Mouse (Mus musculus): ENCODE results near the gene Pla2g4d.
"Not testable (repeated sequence)": the region's sequence is repeated elsewhere in the genome, so short reads cannot be mapped to it uniquely, and the experiment has no call there.

Pla2g4d gene

DNA sequence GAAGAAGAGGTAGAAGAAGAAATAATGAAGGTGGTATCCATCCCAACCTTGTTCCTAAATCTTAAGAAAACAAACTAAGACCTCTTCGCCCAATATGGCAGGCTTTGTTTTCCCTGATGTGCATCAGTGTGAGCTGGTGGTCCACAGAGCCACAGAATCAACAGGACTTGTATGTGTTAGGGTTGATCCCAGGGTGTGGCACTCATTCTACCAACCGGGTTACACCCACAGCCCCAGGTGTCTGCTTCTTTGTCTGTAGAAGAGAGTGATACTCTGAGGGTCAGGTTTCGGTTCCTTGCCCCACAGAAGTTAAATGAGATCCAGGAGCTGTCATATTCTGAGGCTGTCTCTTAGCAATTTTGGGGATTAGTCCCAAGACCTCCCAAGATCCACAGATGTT is 27.7 kb downstream of the Pla2g4d start:
- DNase-seq (ENCODE audit: low spot score in 2 of 2), result no peak

DNA sequence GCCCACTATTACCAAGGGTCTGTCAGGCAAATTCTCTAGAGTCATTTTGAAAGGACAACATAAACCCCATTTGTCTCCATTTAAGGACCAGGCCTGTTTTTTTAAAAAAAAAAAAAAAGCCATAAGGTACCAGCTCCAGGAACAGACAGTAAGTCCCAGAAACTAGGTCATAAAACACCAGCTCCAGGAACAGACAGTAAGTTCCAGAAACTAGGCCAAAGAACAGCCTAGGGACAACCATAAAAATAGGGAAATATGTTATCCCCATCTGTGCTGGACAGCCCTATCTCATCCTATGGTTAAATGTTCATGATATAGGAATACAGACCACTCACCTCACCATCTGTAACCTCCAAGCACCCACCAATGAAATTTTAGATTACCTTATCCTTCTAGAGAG is 32.7 kb downstream of the Pla2g4d start:
- DNase-seq (ENCODE audit: low spot score in 2 of 2), result no peak

DNA sequence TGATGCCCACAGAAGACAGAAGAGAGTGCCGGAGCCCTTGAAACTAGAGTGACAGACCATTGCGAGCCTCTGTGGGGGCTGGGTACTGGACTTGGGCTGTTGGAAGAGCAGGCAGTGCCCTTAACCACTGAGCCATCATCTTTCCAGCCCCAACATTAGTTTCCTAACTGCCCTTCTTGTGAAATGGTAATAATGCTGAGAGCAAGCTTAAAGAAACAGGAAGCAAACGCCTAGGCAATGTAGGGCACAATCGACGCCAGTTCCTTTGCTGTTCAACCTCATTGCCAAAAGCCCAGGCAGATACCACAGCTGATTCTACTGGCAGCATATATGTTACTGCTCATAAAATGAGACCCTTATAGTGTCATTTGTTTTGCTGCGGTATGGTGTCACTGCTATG is 36.4 kb downstream of the Pla2g4d start:
- DNase-seq (ENCODE audit: low spot score in 2 of 2), result no peak

DNA sequence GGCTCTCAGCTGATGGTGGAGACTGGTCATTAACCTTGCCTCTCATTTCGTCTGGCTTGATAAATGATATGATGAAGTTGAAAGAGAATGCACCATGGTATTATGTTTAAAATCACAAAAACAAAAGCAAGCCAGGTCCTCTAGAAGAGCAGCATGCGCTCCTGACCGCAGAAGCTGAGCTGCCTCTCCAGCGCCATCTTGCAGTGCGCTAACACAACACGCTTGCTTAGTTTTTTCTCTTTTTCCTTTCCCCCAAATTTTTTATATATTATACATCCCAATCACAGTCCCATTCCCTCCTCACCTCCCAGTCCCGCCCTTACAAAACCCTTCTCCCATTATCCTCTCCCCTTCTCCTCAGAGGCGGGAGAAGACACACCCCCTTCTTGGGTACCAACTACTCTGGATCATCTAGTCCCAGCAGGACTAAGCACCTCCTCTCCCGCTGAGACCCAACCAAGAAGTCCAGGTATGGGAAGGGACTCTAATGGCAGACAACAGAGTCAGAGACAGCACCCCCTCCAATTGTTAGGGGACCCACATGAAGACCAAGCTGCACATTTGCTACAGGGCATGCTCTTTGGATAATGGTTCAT is 43.5 kb downstream of the Pla2g4d start:
- no peak for DNase-seq (ENCODE audit: low spot score in 2 of 2)

DNA sequence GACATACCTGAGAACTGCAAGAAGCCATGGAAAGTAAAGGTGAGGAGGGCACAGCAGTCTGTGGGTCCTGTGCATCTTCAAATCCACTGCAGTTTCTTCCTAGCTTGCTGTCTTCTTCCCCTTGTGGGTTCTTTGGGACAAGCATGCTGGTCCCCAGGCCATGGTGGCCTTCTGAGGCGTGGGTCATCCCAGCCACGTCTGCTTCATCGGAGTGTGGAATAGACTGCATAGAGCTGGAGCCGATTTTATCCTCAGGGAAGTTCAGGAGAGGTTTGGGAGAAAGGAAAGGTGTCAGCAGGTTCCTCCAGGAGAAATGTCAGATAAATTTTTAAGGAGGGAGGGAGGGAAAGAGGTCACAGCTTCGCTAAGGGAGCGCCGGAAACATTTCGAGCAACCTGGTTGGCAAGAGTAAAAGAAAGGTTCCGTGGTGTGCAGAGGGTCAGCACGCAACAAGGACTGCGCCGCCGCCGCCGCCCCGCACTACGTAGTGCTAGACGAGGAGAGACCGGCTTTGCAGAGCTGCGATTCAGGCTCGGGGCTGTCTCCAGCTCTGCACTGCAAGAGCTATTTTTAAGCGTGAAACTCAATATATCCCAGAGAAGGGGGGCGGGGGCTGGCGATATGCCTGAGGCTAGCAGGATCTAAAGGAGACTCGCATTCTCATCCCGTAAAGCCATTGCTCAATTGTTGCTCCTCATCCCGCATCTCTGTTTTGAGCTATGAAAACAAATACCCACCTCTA is 44.1 kb downstream of the Pla2g4d start, which contains the start of gene Pla2g4e:
Gene Pla2g4e (minus strand): TSS at position 657 of the 742 bp plus-strand sequence.
- no peak for DNase-seq (ENCODE audit: low spot score in 2 of 2)

DNA sequence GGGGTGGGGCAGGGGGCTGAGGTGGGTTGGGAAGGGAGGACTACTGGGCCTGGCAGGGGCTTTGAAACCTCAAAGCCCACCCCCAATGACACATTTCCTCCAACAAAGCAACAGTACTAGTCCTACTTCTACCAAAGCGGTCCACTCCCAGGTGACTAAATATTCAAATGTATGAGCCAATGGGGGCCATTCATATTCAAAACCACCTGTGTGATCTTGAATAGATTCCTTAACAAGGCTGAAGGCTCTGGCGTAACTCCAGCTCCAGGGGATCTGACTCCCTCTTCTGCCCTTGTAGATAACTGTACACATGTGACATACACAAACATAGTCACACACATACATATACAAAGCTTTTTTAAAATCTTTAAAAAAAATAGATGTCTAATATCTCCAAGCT is 45.0 kb downstream of the Pla2g4d start:
- no peak for DNase-seq (ENCODE audit: low spot score in 2 of 2)

DNA sequence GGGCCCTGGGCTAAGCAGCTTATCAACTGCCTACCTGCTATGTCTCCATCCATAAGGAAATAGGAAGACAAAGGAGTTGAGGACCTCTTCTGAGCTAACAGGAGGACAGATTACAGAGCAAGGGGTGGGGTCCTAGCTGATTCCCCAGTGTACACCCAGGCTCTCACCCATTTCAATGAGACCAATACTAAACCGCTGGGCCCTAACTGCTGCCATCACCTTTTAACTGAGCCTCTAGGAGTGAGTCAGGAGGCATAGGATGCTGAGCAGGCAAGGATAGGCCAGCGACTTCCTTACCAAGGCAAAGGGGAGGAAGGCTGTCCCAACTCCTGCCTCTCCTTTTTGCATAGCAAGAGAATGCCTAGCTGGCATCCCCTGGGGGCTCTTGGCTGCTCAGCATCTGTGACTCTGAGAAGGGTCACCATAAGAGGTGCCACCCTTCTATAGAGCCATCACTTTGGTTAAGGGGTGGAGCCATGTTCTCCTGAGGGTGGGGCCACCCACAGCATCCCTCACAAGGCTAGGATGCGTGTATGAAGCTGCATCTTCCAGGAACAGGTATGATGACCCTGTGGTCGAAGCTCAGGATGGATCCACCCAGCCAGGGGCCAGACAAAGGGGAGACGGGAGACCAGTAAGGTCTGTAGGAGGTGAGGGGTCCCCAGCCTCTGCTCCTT is 46.1 kb downstream of the Pla2g4d start:
- no peak for DNase-seq (ENCODE audit: low spot score in 2 of 2)

DNA sequence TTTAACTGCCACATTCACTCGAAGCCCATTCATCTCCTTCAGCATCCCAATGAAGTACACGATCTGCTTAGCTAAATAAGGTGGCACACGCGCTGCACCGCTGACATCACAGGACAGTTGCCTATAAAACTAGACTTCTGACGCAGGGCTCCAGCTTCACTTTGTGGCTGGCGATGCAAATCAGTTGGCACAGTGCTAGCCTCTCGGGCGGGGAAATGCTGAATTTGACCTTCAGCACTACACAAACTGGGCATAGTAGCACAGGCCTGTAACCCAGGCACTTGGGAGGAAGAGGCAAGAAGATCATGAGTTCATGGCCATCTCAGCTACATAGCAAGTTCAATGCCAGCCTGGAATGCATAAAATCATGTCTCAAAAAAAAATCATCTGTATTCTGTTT is 50.3 kb downstream of the Pla2g4d start:
- DNase-seq (ENCODE audit: low spot score in 2 of 2), result not testable (repeated sequence)

DNA sequence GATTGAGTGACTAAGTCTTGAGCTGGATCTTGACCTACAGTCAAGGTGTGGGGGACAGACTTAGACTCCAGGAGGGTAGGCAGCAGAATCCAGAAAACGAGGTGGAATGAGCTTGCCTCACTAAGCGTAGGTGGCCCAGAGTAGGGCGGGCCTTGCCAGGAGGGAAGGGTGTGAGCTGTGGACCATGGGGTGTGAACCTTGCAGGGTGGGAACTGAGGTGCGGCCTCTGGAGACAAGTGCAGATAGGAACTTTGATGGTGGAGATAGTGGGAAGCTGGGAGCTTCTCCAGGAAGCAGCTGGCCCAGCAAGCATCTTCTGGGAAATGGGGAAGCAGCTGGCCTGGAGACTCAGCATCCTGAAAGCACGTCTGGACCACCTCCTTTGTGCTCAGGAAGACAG is 51.2 kb downstream of the Pla2g4d start:
- DNase-seq (ENCODE audit: low spot score in 2 of 2), result no peak

DNA sequence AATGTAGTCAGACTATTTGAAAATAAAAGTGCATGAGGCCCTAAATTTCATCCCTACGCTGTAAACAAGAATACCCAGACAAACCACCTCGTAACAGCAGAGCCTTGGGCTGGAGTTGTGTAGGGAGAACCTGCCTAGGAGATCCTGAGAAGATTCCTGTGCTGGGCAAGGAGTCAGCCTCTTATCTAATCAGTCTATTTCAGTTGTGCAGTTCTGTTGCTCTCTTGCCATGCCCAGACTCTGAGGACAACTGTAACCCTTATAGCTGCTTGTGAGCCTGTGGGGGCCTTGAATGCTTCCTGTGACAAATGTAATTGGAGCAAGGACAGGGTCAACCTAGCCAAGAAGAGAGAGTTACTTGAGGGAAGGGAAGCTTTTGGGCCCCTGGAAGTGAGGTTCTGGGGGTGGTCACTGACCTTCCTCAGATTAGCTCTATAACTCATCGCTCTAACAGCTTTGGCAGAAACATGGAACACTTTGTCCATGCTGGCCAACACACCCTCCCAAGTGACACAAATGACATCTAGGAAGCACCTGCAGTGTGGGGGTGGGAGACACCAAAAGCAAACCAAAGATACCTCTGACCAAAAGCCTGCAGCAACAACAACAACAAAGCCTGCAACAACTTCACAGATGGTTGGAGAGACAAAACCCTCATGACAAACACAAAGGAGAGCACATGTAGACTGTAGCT is 52.9 kb downstream of the Pla2g4d start:
- no peak for DNase-seq (ENCODE audit: low spot score in 2 of 2)

DNA sequence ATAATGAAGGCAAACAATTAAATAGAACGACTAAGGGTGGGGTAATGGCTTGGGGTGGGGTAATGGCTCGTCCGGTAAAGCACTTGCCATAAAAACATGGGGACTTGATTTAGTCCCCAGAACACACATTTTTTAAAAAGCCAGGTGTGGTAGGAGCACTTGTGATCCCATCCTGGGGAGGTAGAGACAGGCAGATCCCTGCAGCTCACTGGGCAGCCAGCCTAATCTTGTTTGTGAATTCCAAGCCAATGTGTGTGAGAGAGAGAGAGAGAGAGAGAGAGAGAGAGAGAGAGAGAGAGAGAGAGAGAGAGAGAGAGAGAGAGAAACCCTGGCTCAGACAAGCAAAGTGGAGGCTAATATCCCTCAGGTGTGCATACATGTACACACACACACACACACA is 53.6 kb downstream of the Pla2g4d start:
- no peak for DNase-seq (ENCODE audit: low spot score in 2 of 2)

DNA sequence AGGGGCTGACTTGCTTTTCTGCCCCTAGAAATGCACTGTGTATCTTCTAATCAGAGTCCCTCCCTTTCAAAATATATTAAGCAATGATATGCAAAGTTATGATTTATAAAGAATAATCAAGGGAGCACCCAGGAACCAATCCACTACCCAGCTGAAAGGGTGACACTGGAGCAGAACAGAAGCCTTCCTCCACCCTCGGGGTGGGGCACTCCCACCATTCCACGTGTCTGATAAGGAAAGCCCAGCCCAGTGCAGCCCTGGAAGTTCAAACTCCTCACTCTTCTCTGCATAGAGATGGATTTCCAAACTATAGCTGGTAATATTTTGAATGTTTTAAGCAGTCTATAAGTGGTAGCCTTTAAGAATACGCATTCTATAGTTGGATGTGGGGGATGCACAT is 57.4 kb downstream of the Pla2g4d start:
- no peak for DNase-seq (ENCODE audit: low spot score in 2 of 2)
